Mouse (Mus musculus) MEL (cell line): ENCODE data around the gene Ncbp2.

Source experiments
- CHD2 ChIP-seq: IDR thresholded peaks from 2 replicates; pipeline ENCODE4 v1.6.1; 2011; ENCODE audit warnings: low read length, improper control_type of control experiment
- CTCF ChIP-seq, 3 experiments: IDR thresholded peaks in 2 of 3; conservative IDR thresholded peaks in 1 of 3; 2 replicates each; pipeline ENCODE4 v1.5.1; 2011 to 2012; ENCODE audit warnings: low read length in 3 of 3, low read depth in 2 of 3, mild to moderate bottlenecking in 2 of 3, improper control_type of control experiment in 1 of 3, inconsistent platforms in 1 of 3, mixed read lengths in 1 of 3, moderate library complexity in 1 of 3; ENCODE audit not compliant: control insufficient read depth in 1 of 3, insufficient read depth in 1 of 3, poor library complexity in 1 of 3, severe bottlenecking in 1 of 3
- GABPA ChIP-seq: IDR thresholded peaks from 2 replicates; pipeline ENCODE4 v1.6.1; 2012; ENCODE audit warnings: low read depth, mild to moderate bottlenecking, inconsistent platforms, low read length, improper control_type of control experiment, moderate library complexity
- POLR2A ChIP-seq, 2 experiments: IDR thresholded peaks; 2 replicates each; pipeline ENCODE4 v1.6.1; 2011 to 2012; ENCODE audit warnings: low read length in 2 of 2, mild to moderate bottlenecking in 2 of 2, control low read depth in 1 of 2, improper control_type of control experiment in 1 of 2, low read depth in 1 of 2, moderate library complexity in 1 of 2; ENCODE audit not compliant: control insufficient read depth in 1 of 2, insufficient read depth in 1 of 2, poor library complexity in 1 of 2
- ZC3H11A ChIP-seq: IDR thresholded peaks from 2 replicates; pipeline ENCODE4 v1.6.1; 2012; ENCODE audit warnings: low read depth, mild to moderate bottlenecking, inconsistent platforms, low read length, improper control_type of control experiment

- TF ChIP-seq POLR2A (IDR thresholded peaks at IDR 0.05; ENCODE audit: control insufficient read depth in 1 of 2, insufficient read depth in 1 of 2, low read depth in 1 of 2, low read length in 2 of 2, poor library complexity in 1 of 2) (no peak), ZC3H11A (no peak), CHD2 (no peak), CTCF (IDR thresholded peaks at IDR 0.05 in 2 of 3, conservative IDR thresholded peaks at IDR 0.05 in 1 of 3; ENCODE audit: control insufficient read depth in 1 of 3, insufficient read depth in 1 of 3, low read depth in 2 of 3, low read length in 3 of 3, poor library complexity in 1 of 3, severe bottlenecking in 1 of 3) (no peak; a peak in 1 of 6 replicates), GABPA (no peak)
Measured at GRCm38 (mm10) chr16:31910281-31910847, 37.9 kb upstream of the Ncbp2 start.
